Mouse (Mus musculus) embryonic facial prominence, embryonic 12.5 days (tissue): ENCODE results near the gene Cdk14. TPM values are rescaled to one million over a fixed set of nuclear protein-coding genes. Genes with fewer than 3 reads are reported as not detected.

Experiments used
- ATAC-seq: fragments of 200-750 bp; cut with Nextera tagmentation; 2 replicates; pipeline ENCODE4 v1.8.0; 2017; ENCODE audit not compliant: insufficient number of reproducible peaks, insufficient read depth, low FRiP score, low TSS enrichment
- H3K27ac ChIP-seq: fragments of 300-500 bp; sonication (generic); 2 replicates; pipeline ENCODE4 v1.5.1; 2016; ENCODE audit warnings: mild to moderate bottlenecking
- H3K27me3 ChIP-seq: fragments of 300-500 bp; sonication (generic); 2 replicates; pipeline ENCODE4 v1.6.1; 2016; ENCODE audit warnings: mild to moderate bottlenecking, moderate library complexity
- H3K36me3 ChIP-seq: fragments of 300-500 bp; sonication (generic); 2 replicates; pipeline ENCODE4 v1.6.1; 2016; ENCODE audit warnings: mild to moderate bottlenecking
- H3K4me1 ChIP-seq: fragments of 300-500 bp; sonication (generic); 2 replicates; pipeline ENCODE4 v1.6.1; 2016
- H3K4me2 ChIP-seq: fragments of 300-500 bp; sonication (generic); replicated peaks from 2 replicates; pipeline ENCODE4 v1.6.1; 2016; ENCODE audit warnings: mild to moderate bottlenecking, moderate library complexity
- H3K4me3 ChIP-seq: fragments of 300-500 bp; sonication (generic); 2 replicates; pipeline ENCODE4 v1.5.1; 2016; ENCODE audit warnings: mild to moderate bottlenecking
- H3K9ac ChIP-seq: fragments of 300-500 bp; sonication (generic); 2 replicates; pipeline ENCODE4 v1.6.1; 2016; ENCODE audit warnings: mild to moderate bottlenecking, moderate library complexity
- H3K9me3 ChIP-seq: fragments of 300-500 bp; sonication (generic); 2 replicates; pipeline ENCODE4 v1.6.1; 2016; ENCODE audit warnings: mild to moderate bottlenecking, moderate library complexity
- WGBS: fragments of 180-500 bp; shearing (Covaris S2); methylation state at CpG from one replicate; pipeline ENCODE4 v1.1.7; 2016; 5-methylcytosine and 5-hydroxymethylcytosine counted together
- polyA plus RNA-seq: library from polyadenylated mRNA; unstranded; fragments of >200 nt; fragmentation: Nextera tagmentation; extraction: Ambion mirVana; gene quantifications from 2 replicates; pipeline ENCODE4 v1.2.1, GENCODE M21; 2016

The Cdk14 gene
- polyA plus RNA-seq, 1 experiment from 2014 or later, result 36.1 TPM

- 90% methylated on average over 4 of the region's 4 CpGs for WGBS
- no peak overlapping the region for H3K4me3 ChIP-seq
- no peak overlapping the region for H3K9ac ChIP-seq
- H3K4me1 ChIP-seq, result no peaks in the 10 kb centered on the region
- ATAC-seq, result no peak
- no peaks in the 10 kb centered on the region for H3K27me3 ChIP-seq
- no peaks in the 10 kb centered on the region for H3K9me3 ChIP-seq
- H3K27ac ChIP-seq, result no peak overlapping the region
- no peak overlapping the region for H3K4me2 ChIP-seq
- no peaks in the 10 kb centered on the region for H3K36me3 ChIP-seq
Observed at GRCm38 (mm10) chr5:4790265-4790664, 629.8 kb downstream of the Cdk14 start.

- no peak overlapping the region for H3K27ac ChIP-seq
- H3K9me3 ChIP-seq, result no peaks in the 10 kb centered on the region
- 88% methylated on average over 3 of the region's 3 CpGs for WGBS
- H3K4me1 ChIP-seq, result no peaks in the 10 kb centered on the region
- no peak overlapping the region for H3K4me2 ChIP-seq
- ATAC-seq, result no peak
- H3K4me3 ChIP-seq, result no peak overlapping the region
- H3K9ac ChIP-seq, result no peak overlapping the region
- H3K27me3 ChIP-seq, result no peaks in the 10 kb centered on the region
- H3K36me3 ChIP-seq, result no peaks in the 10 kb centered on the region
Observed at GRCm38 (mm10) chr5:4788484-4788883, 631.6 kb downstream of the Cdk14 start.

GRCm38 (mm10) chr5:4786816-4787215 lies 633.3 kb downstream of the Cdk14 start:
- H3K4me1 ChIP-seq, result no peaks in the 10 kb centered on the region
- H3K4me3 ChIP-seq, result no peak overlapping the region
- H3K9me3 ChIP-seq, result no peaks in the 10 kb centered on the region
- H3K4me2 ChIP-seq, result no peak overlapping the region
- H3K27me3 ChIP-seq, result no peaks in the 10 kb centered on the region
- ATAC-seq, result no peak
- WGBS, result 76% methylated on average over 3 of the region's 3 CpGs
- H3K9ac ChIP-seq, result no peak overlapping the region
- no peak overlapping the region for H3K27ac ChIP-seq
- H3K36me3 ChIP-seq, result no peaks in the 10 kb centered on the region

- Histone ChIP-seq H3K4me3 (no peak overlapping the region), H3K27me3 (no peaks in the 10 kb centered on the region), H3K4me1 (no peaks in the 10 kb centered on the region), H3K9ac (no peak overlapping the region), H3K36me3 (no peaks in the 10 kb centered on the region), H3K27ac (no peak overlapping the region), H3K4me2 (no peak overlapping the region), H3K9me3 (no peaks in the 10 kb centered on the region)
- WGBS, result 83% methylated on average over 3 of the region's 3 CpGs
- no peak for ATAC-seq
Observed at GRCm38 (mm10) chr5:4778274-4778673, 641.8 kb downstream of the Cdk14 start.

GRCm38 (mm10) chr5:4776495-4776894 lies 643.6 kb downstream of the Cdk14 start:
- H3K27me3 ChIP-seq, result no peaks in the 10 kb centered on the region
- H3K9ac ChIP-seq, result no peak overlapping the region
- H3K4me3 ChIP-seq, result no peak overlapping the region
- no peak overlapping the region for H3K27ac ChIP-seq
- 69% methylated on average over 2 of the region's 2 CpGs for WGBS
- H3K4me1 ChIP-seq, result no peaks in the 10 kb centered on the region
- H3K36me3 ChIP-seq, result no peaks in the 10 kb centered on the region
- ATAC-seq, result no peak
- H3K4me2 ChIP-seq, result no peak overlapping the region
- H3K9me3 ChIP-seq, result no peaks in the 10 kb centered on the region

GRCm38 (mm10) chr5:4773090-4773772 lies 646.9 kb downstream of the Cdk14 start:
- Histone ChIP-seq H3K9ac (no peak overlapping the region), H3K27ac (no peak overlapping the region), H3K4me1 (no peaks in the 10 kb centered on the region)

GRCm38 (mm10) chr5:4770609-4771008 lies 649.5 kb downstream of the Cdk14 start:
- Histone ChIP-seq H3K4me1 (no peaks in the 10 kb centered on the region), H3K9me3 (no peaks in the 10 kb centered on the region), H3K36me3 (no peaks in the 10 kb centered on the region), H3K9ac (no peak overlapping the region), H3K4me2 (no peak overlapping the region), H3K4me3 (no peak overlapping the region), H3K27ac (no peak overlapping the region), H3K27me3 (no peaks in the 10 kb centered on the region)
- WGBS, result 81% methylated on average over 1 of the region's 1 CpGs
- ATAC-seq, result no peak

More at GRCm38 (mm10) chr5:4773090-4773772, 646.9 kb downstream of the Cdk14 start:
- 50% methylated on average over 9 of the region's 9 CpGs for WGBS
- no peaks in the 10 kb centered on the region for H3K27me3 ChIP-seq
- ATAC-seq, result no peak
- H3K9me3 ChIP-seq, result no peaks in the 10 kb centered on the region
- no peaks in the 10 kb centered on the region for H3K36me3 ChIP-seq
- no peak overlapping the region for H3K4me2 ChIP-seq
- H3K4me3 ChIP-seq, result no peak overlapping the region

GRCm38 (mm10) chr5:4767896-4768295 lies 652.2 kb downstream of the Cdk14 start:
- no peak overlapping the region for H3K4me2 ChIP-seq
- 53% methylated on average over 2 of the region's 2 CpGs for WGBS
- H3K9ac ChIP-seq, result no peak overlapping the region
- H3K27me3 ChIP-seq, result no peaks in the 10 kb centered on the region
- H3K4me3 ChIP-seq, result no peak overlapping the region
- ATAC-seq, result no peak
- no peak overlapping the region for H3K27ac ChIP-seq
- no peaks in the 10 kb centered on the region for H3K4me1 ChIP-seq
- no peaks in the 10 kb centered on the region for H3K36me3 ChIP-seq
- H3K9me3 ChIP-seq, result no peaks in the 10 kb centered on the region

GRCm38 (mm10) chr5:4766719-4767118 lies 653.4 kb downstream of the Cdk14 start:
- no peak overlapping the region for H3K27ac ChIP-seq

GRCm38 (mm10) chr5:4761891-4762290 lies 658.2 kb downstream of the Cdk14 start:
- H3K36me3 ChIP-seq, result no peaks in the 10 kb centered on the region
- no peak overlapping the region for H3K4me3 ChIP-seq
- no peak for ATAC-seq
- H3K4me1 ChIP-seq, result peaks cover 5% of the 10 kb centered on the region; the same call in 1 of the 2 replicates
- no peaks in the 10 kb centered on the region for H3K9me3 ChIP-seq
- H3K27ac ChIP-seq, result no peak overlapping the region
- no peak overlapping the region for H3K4me2 ChIP-seq
- H3K9ac ChIP-seq, result no peak overlapping the region
- H3K27me3 ChIP-seq, result no peaks in the 10 kb centered on the region

More at GRCm38 (mm10) chr5:4766719-4767118, 653.4 kb downstream of the Cdk14 start:
- H3K27me3 ChIP-seq, result no peaks in the 10 kb centered on the region
- H3K9ac ChIP-seq, result no peak overlapping the region
- H3K4me3 ChIP-seq, result no peak overlapping the region
- H3K4me1 ChIP-seq, result no peaks in the 10 kb centered on the region
- 62% methylated on average over 5 of the region's 5 CpGs for WGBS
- no peaks in the 10 kb centered on the region for H3K36me3 ChIP-seq
- H3K4me2 ChIP-seq, result no peak overlapping the region
- no peaks in the 10 kb centered on the region for H3K9me3 ChIP-seq
- no peak for ATAC-seq

- Histone ChIP-seq H3K4me3 (peak overlapping the region; percentile 88), H3K27ac (peak overlapping the region; percentile 99), H3K9ac (peak overlapping the region; percentile 48), H3K4me1 (peaks cover 24% of the 10 kb centered on the region), H3K9me3 (no peaks in the 10 kb centered on the region), H3K36me3 (peaks cover 3% of the 10 kb centered on the region; the same call in 1 of the 2 replicates), H3K4me2 (peak overlapping the region; percentile 88), H3K27me3 (0 out of 2 replicates have a peak, but pooled peaks cover 3% of the 10 kb centered on the region)
- ATAC-seq, result peak; percentile 13
- under 1% methylated on average over 23 of the region's 23 CpGs for WGBS
Observed at GRCm38 (mm10) chr5:4758331-4759080, 661.6 kb downstream of the Cdk14 start.

- under 1% methylated on average over 33 of the region's 33 CpGs for WGBS
- H3K4me3 ChIP-seq, result peak within 1 kb of the TSS; percentile 88
- peak within 1 kb of the TSS; percentile 98 for H3K9ac ChIP-seq
- H3K9me3 ChIP-seq, result no peaks in the 10 kb centered on the region
- H3K36me3 ChIP-seq, result peaks cover 5% of the 10 kb centered on the region; the same call in 1 of the 2 replicates
- 0 out of 2 replicates have a peak, but pooled peaks cover 3% of the 10 kb centered on the region for H3K27me3 ChIP-seq
- ATAC-seq, result peak; percentile 94
- H3K4me1 ChIP-seq, result peaks cover 24% of the 10 kb centered on the region
- peak within 1 kb of the TSS; percentile 88 for H3K4me2 ChIP-seq
- H3K27ac ChIP-seq, result peak within 1 kb of the TSS; percentile 99
Observed at GRCm38 (mm10) chr5:4757902-4758301, 662.2 kb downstream of the Cdk14 start, which contains the start of gene Fzd1. Gene Fzd1, minus strand, starts transcription at chr5:4758035.
